Mouse (Mus musculus) hindbrain, embryonic 10.5 days (tissue): Measurements from ENCODE around the gene Mrps6. TPM values are rescaled to one million over a fixed set of nuclear protein-coding genes. Genes with fewer than 3 reads are reported as not detected.
"Not testable (repeated sequence)": the region's sequence is repeated elsewhere in the genome, so short reads cannot be mapped to it uniquely, and the experiment has no call there.

Source experiments
- DNase-seq: peaks from one replicate; pipeline ENCODE4 v3.0.0-alpha.2; 2017; ENCODE audit warnings: low spot score
- H3K27ac ChIP-seq: fragments of 300-500 bp; sonication (generic); 2 replicates; pipeline ENCODE4 v1.5.1; 2016; ENCODE audit warnings: mild to moderate bottlenecking, moderate library complexity
- H3K27me3 ChIP-seq: fragments of 300-500 bp; sonication (generic); 2 replicates; pipeline ENCODE4 v1.6.1; 2016; ENCODE audit warnings: mild to moderate bottlenecking; ENCODE audit not compliant: poor library complexity, insufficient read depth, severe bottlenecking
- H3K36me3 ChIP-seq: fragments of 300-500 bp; sonication (generic); 2 replicates; pipeline ENCODE4 v1.6.1; 2016; ENCODE audit warnings: mild to moderate bottlenecking, moderate library complexity
- H3K4me1 ChIP-seq: fragments of 300-500 bp; sonication (generic); replicated peaks from 2 replicates; pipeline ENCODE4 v1.6.1; 2016; ENCODE audit warnings: mild to moderate bottlenecking
- H3K4me3 ChIP-seq: fragments of 300-500 bp; sonication (generic); 2 replicates; pipeline ENCODE4 v1.5.1; 2016; ENCODE audit warnings: mild to moderate bottlenecking, moderate library complexity
- H3K9me3 ChIP-seq: fragments of 300-500 bp; sonication (generic); 2 replicates; pipeline ENCODE4 v1.6.1; 2016; ENCODE audit warnings: mild to moderate bottlenecking, moderate library complexity
- WGBS: fragments of 180-500 bp; shearing (Covaris S2); methylation state at CpG from one replicate; pipeline ENCODE4 v1.1.7; 2016; 5-methylcytosine and 5-hydroxymethylcytosine counted together
- polyA plus RNA-seq: library from polyadenylated mRNA; unstranded; fragments of >200 nt; fragmentation: Nextera tagmentation; extraction: Ambion mirVana; gene quantifications from 2 replicates; pipeline ENCODE4 v1.2.1, GENCODE M21; 2016

Gene Mrps6
- polyA plus RNA-seq, 1 experiment from 2014 or later: 143 TPM

- DNase-seq: no peak
- no peak overlapping the region for H3K4me3 ChIP-seq
- H3K27ac ChIP-seq: no peak overlapping the region
- H3K9me3 ChIP-seq: no peaks in the 10 kb centered on the region
- peaks cover 10% of the 10 kb centered on the region for H3K4me1 ChIP-seq
- H3K27me3 ChIP-seq: no peaks in the 10 kb centered on the region
- H3K36me3 ChIP-seq: peaks cover 26% of the 10 kb centered on the region
- 84% methylated on average over 10 of the region's 10 CpGs for WGBS
Measured at GRCm38 (mm10) chr16:92083771-92084453, 25.8 kb downstream of the Mrps6 start.

GRCm38 (mm10) chr16:92089225-92089624, 31.2 kb downstream of the Mrps6 start:
- 62% methylated on average over 3 of the region's 3 CpGs for WGBS
- Histone ChIP-seq H3K4me3 (no peak overlapping the region), H3K27ac (no peak overlapping the region), H3K27me3 (no peaks in the 10 kb centered on the region), H3K36me3 (0 out of 2 replicates have a peak, but pooled peaks cover 4% of the 10 kb centered on the region), H3K4me1 (peaks cover 24% of the 10 kb centered on the region), H3K9me3 (no peaks in the 10 kb centered on the region)
- DNase-seq: no peak

GRCm38 (mm10) chr16:92091876-92092275, 33.8 kb downstream of the Mrps6 start:
- no peaks in the 10 kb centered on the region for H3K27me3 ChIP-seq

GRCm38 (mm10) chr16:92098351-92099051, 40.4 kb downstream of the Mrps6 start:
- H3K27me3 ChIP-seq: no peaks in the 10 kb centered on the region
- no peak overlapping the region for H3K4me3 ChIP-seq
- H3K9me3 ChIP-seq: no peaks in the 10 kb centered on the region
- peaks cover 31% of the 10 kb centered on the region for H3K4me1 ChIP-seq
- H3K36me3 ChIP-seq: peaks cover 32% of the 10 kb centered on the region
- 85% methylated on average over 10 of the region's 10 CpGs for WGBS
- H3K27ac ChIP-seq: no peak overlapping the region
- DNase-seq: no peak

More at GRCm38 (mm10) chr16:92091876-92092275, 33.8 kb downstream of the Mrps6 start:
- Histone ChIP-seq H3K36me3 (0 out of 2 replicates have a peak, but pooled peaks cover 7% of the 10 kb centered on the region), H3K27ac (no peak overlapping the region), H3K4me3 (no peak overlapping the region), H3K4me1 (peaks cover 15% of the 10 kb centered on the region), H3K9me3 (no peaks in the 10 kb centered on the region)
- DNase-seq: no peak
- WGBS: 64% methylated on average over 5 of the region's 5 CpGs

- peaks cover 24% of the 10 kb centered on the region for H3K36me3 ChIP-seq
- no peak for DNase-seq
- H3K4me1 ChIP-seq: peaks cover 41% of the 10 kb centered on the region
- H3K9me3 ChIP-seq: no peaks in the 10 kb centered on the region
- H3K4me3 ChIP-seq: no peak overlapping the region
- WGBS: 85% methylated on average over 16 of the region's 16 CpGs
- H3K27ac ChIP-seq: no peak overlapping the region
- H3K27me3 ChIP-seq: no peaks in the 10 kb centered on the region
Measured at GRCm38 (mm10) chr16:92099598-92099997, 41.5 kb downstream of the Mrps6 start.

GRCm38 (mm10) chr16:92100111-92100510, 42.0 kb downstream of the Mrps6 start:
- WGBS: 83% methylated on average over 4 of the region's 4 CpGs

GRCm38 (mm10) chr16:92102115-92102514, 44.0 kb downstream of the Mrps6 start:
- H3K36me3 ChIP-seq: peaks cover 37% of the 10 kb centered on the region

More at GRCm38 (mm10) chr16:92100111-92100510, 42.0 kb downstream of the Mrps6 start:
- H3K27me3 ChIP-seq: no peaks in the 10 kb centered on the region
- peaks cover 24% of the 10 kb centered on the region for H3K36me3 ChIP-seq
- no peak overlapping the region for H3K27ac ChIP-seq
- H3K9me3 ChIP-seq: no peaks in the 10 kb centered on the region
- H3K4me3 ChIP-seq: no peak overlapping the region
- peaks cover 46% of the 10 kb centered on the region for H3K4me1 ChIP-seq
- DNase-seq: no peak

GRCm38 (mm10) chr16:92102931-92103330, 44.9 kb downstream of the Mrps6 start:
- H3K27me3 ChIP-seq, H3K27ac ChIP-seq, H3K9me3 ChIP-seq, H3K4me3 ChIP-seq, DNase-seq: not testable (repeated sequence)
- H3K36me3 ChIP-seq: peaks cover 37% of the 10 kb centered on the region
- peaks cover 56% of the 10 kb centered on the region for H3K4me1 ChIP-seq
- WGBS: 93% methylated on average over 6 of the region's 7 CpGs

More at GRCm38 (mm10) chr16:92102115-92102514, 44.0 kb downstream of the Mrps6 start:
- 81% methylated on average over 5 of the region's 5 CpGs for WGBS
- DNase-seq: no peak
- H3K4me1 ChIP-seq: peaks cover 56% of the 10 kb centered on the region
- no peaks in the 10 kb centered on the region for H3K9me3 ChIP-seq
- H3K27ac ChIP-seq: peak overlapping the region; percentile 41; the same call in 1 of the 2 replicates
- no peak overlapping the region for H3K4me3 ChIP-seq
- no peaks in the 10 kb centered on the region for H3K27me3 ChIP-seq

- 23% methylated on average over 9 of the region's 9 CpGs for WGBS
- peak; percentile 47 for DNase-seq
- H3K27ac ChIP-seq: peak overlapping the region; percentile 78
Measured at GRCm38 (mm10) chr16:92103572-92104331, 45.7 kb downstream of the Mrps6 start.

GRCm38 (mm10) chr16:92104332-92104590, 46.2 kb downstream of the Mrps6 start:
- H3K27me3 ChIP-seq: no peaks in the 10 kb centered on the region
- H3K36me3 ChIP-seq: peaks cover 37% of the 10 kb centered on the region
- 77% methylated on average over 2 of the region's 2 CpGs for WGBS
- peaks cover 56% of the 10 kb centered on the region for H3K4me1 ChIP-seq
- no peaks in the 10 kb centered on the region for H3K9me3 ChIP-seq
- H3K4me3 ChIP-seq: no peak overlapping the region
- peak overlapping the region; percentile 78 for H3K27ac ChIP-seq
- no peak for DNase-seq

More at GRCm38 (mm10) chr16:92103572-92104331, 45.7 kb downstream of the Mrps6 start:
- no peak overlapping the region for H3K4me3 ChIP-seq
- peaks cover 37% of the 10 kb centered on the region for H3K36me3 ChIP-seq
- no peaks in the 10 kb centered on the region for H3K9me3 ChIP-seq
- H3K4me1 ChIP-seq: peaks cover 56% of the 10 kb centered on the region
- H3K27me3 ChIP-seq: no peaks in the 10 kb centered on the region

GRCm38 (mm10) chr16:92104951-92105350, 46.9 kb downstream of the Mrps6 start:
- Histone ChIP-seq H3K27me3 (no peaks in the 10 kb centered on the region), H3K36me3 (peaks cover 32% of the 10 kb centered on the region), H3K9me3 (no peaks in the 10 kb centered on the region), H3K4me3 (no peak overlapping the region), H3K27ac (peak overlapping the region; percentile 17), H3K4me1 (peaks cover 52% of the 10 kb centered on the region)
- DNase-seq: no peak
- 94% methylated on average over 2 of the region's 2 CpGs for WGBS

GRCm38 (mm10) chr16:92105631-92106030, 47.6 kb downstream of the Mrps6 start:
- H3K36me3 ChIP-seq: peaks cover 25% of the 10 kb centered on the region
- H3K9me3 ChIP-seq: no peaks in the 10 kb centered on the region
- no peak for DNase-seq
- no peak overlapping the region for H3K4me3 ChIP-seq
- H3K27ac ChIP-seq: 0 out of 2 replicates have a peak overlapping the region, but pooled peaks have one; percentile 17
- WGBS: 72% methylated on average over 3 of the region's 3 CpGs
- no peaks in the 10 kb centered on the region for H3K27me3 ChIP-seq
- H3K4me1 ChIP-seq: peaks cover 49% of the 10 kb centered on the region

- Histone ChIP-seq H3K27ac (no peak overlapping the region), H3K4me1 (peaks cover 38% of the 10 kb centered on the region), H3K36me3 (peaks cover 23% of the 10 kb centered on the region), H3K4me3 (no peak overlapping the region), H3K9me3 (no peaks in the 10 kb centered on the region), H3K27me3 (no peaks in the 10 kb centered on the region)
- 94% methylated on average over 5 of the region's 5 CpGs for WGBS
- DNase-seq: no peak
Measured at GRCm38 (mm10) chr16:92107346-92107745, 49.3 kb downstream of the Mrps6 start.
